Mouse (Mus musculus) bone marrow, adult 2 months (tissue): Measurements from ENCODE around the gene Dexi. TPM values are rescaled to one million over a fixed set of nuclear protein-coding genes. Genes with fewer than 3 reads are reported as not detected.

Experiments
- H3K27ac ChIP-seq: fragments of 200-500 bp; 2 replicates; pipeline ENCODE4 v1.5.1; 2012; ENCODE audit warnings: low read depth, mild to moderate bottlenecking, control low read depth, inconsistent platforms, low read length; ENCODE audit not compliant: control insufficient read depth, poor library complexity, insufficient read depth
- H3K4me1 ChIP-seq: fragments of 200-500 bp; 2 replicates; pipeline ENCODE4 v1.6.1; 2011; ENCODE audit warnings: low read length; ENCODE audit not compliant: control insufficient read depth, insufficient read depth
- H3K4me3 ChIP-seq: fragments of 200-500 bp; replicated peaks from 2 replicates; pipeline ENCODE3; 2011; ENCODE audit warnings: mild to moderate bottlenecking, low read depth, low read length, control low read depth; ENCODE audit not compliant: control insufficient read depth
- CTCF ChIP-seq: fragments of 200-500 bp; IDR thresholded peaks from 2 replicates; pipeline ENCODE4 v1.5.1; 2011; ENCODE audit warnings: low read length, control low read depth; ENCODE audit not compliant: control insufficient read depth, insufficient read depth
- POLR2A ChIP-seq: fragments of 200-500 bp; IDR thresholded peaks from 2 replicates; pipeline ENCODE4 v1.6.1; 2011; ENCODE audit warnings: low read depth, mild to moderate bottlenecking, control low read depth, low read length, borderline replicate concordance; ENCODE audit not compliant: control insufficient read depth
- WGBS: fragments of 180-500 bp; shearing (Covaris S2); methylation state at CpG from one replicate; pipeline ENCODE4 v1.1.7; 2018; 5-methylcytosine and 5-hydroxymethylcytosine counted together
- polyA plus RNA-seq: library from polyadenylated mRNA; stranded (reverse); fragments of >200 nt; gene quantifications from 2 replicates; pipeline ENCODE4 v1.2.4, GENCODE M21; 2011; ENCODE audit warnings: low replicate concordance; ENCODE audit not compliant: missing spikeins, insufficient read depth, insufficient read length

The Dexi gene
- polyA plus RNA-seq, 1 experiment = 4.3 TPM

GRCm38 (mm10) chr16:10518030-10518429 is 24.8 kb downstream of the Dexi start:
- Histone ChIP-seq H3K27ac (no peak overlapping the region), H3K4me3 (no peak overlapping the region), H3K4me1 (peaks cover 4% of the 10 kb centered on the region; the same call in 1 of the 2 replicates)
- TF ChIP-seq CTCF = peak; percentile 34; the same call in 1 of the 2 replicates
- TF ChIP-seq POLR2A = no peak
- 55% methylated on average over 5 of the region's 5 CpGs for WGBS

GRCm38 (mm10) chr16:10515953-10516572 is 26.8 kb downstream of the Dexi start:
- Histone ChIP-seq H3K27ac (peak overlapping the region; percentile 68), H3K4me3 (no peak overlapping the region), H3K4me1 (peaks cover 4% of the 10 kb centered on the region; the same call in 1 of the 2 replicates)
- WGBS = 32% methylated on average over 12 of the region's 12 CpGs
- TF ChIP-seq CTCF = no peak
- TF ChIP-seq POLR2A = no peak

- Histone ChIP-seq H3K27ac (no peak overlapping the region), H3K4me3 (no peak overlapping the region), H3K4me1 (peaks cover 2% of the 10 kb centered on the region; the same call in 1 of the 2 replicates)
- WGBS = 84% methylated on average over 12 of the region's 12 CpGs
- TF ChIP-seq POLR2A (no peak), CTCF (no peak)
These were observed 31.7 kb downstream of the Dexi start for GRCm38 (mm10) chr16:10511134-10511520.

- Histone ChIP-seq H3K27ac (0 out of 2 replicates have a peak overlapping the region, but pooled peaks have one; percentile 25), H3K4me1 (peaks cover 2% of the 10 kb centered on the region; the same call in 1 of the 2 replicates), H3K4me3 (no peak overlapping the region)
- 68% methylated on average over 14 of the region's 14 CpGs for WGBS
- TF ChIP-seq POLR2A = no peak
- no peak for TF ChIP-seq CTCF
These were observed 32.2 kb downstream of the Dexi start for GRCm38 (mm10) chr16:10510477-10511133.

GRCm38 (mm10) chr16:10508691-10509090 is 34.2 kb downstream of the Dexi start:
- no peaks in the 10 kb centered on the region; the same call in 1 of the 2 replicates for H3K4me1 ChIP-seq
- WGBS = 56% methylated on average over 6 of the region's 6 CpGs
- H3K27ac ChIP-seq = peak overlapping the region; percentile 27
- H3K4me3 ChIP-seq = no peak overlapping the region
- TF ChIP-seq CTCF (no peak), POLR2A (no peak)

- no peak for TF ChIP-seq POLR2A
- TF ChIP-seq CTCF = no peak
- no peak overlapping the region for H3K4me3 ChIP-seq
- 69% methylated on average over 4 of the region's 4 CpGs for WGBS
- no peak overlapping the region for H3K27ac ChIP-seq
- H3K4me1 ChIP-seq = no peaks in the 10 kb centered on the region; the same call in 1 of the 2 replicates
These were observed 35.4 kb downstream of the Dexi start for GRCm38 (mm10) chr16:10507445-10507844.

GRCm38 (mm10) chr16:10503058-10503457 is 39.8 kb downstream of the Dexi start:
- TF ChIP-seq POLR2A (no peak), CTCF (peak; percentile 14; the same call in 1 of the 2 replicates)
- WGBS = 56% methylated on average over 2 of the region's 2 CpGs
- peaks cover 1% of the 10 kb centered on the region; the same call in 1 of the 2 replicates for H3K4me1 ChIP-seq
- H3K27ac ChIP-seq = no peak overlapping the region
- H3K4me3 ChIP-seq = no peak overlapping the region

- Histone ChIP-seq H3K27ac (no peak overlapping the region), H3K4me3 (no peak overlapping the region), H3K4me1 (peaks cover 1% of the 10 kb centered on the region; the same call in 1 of the 2 replicates)
- no peak for TF ChIP-seq POLR2A
- no peak for TF ChIP-seq CTCF
- WGBS = 17% methylated on average over 8 of the region's 8 CpGs
These were observed 41.0 kb downstream of the Dexi start for GRCm38 (mm10) chr16:10501865-10502264.

GRCm38 (mm10) chr16:10499122-10499521 is 43.7 kb downstream of the Dexi start:
- peaks cover 1% of the 10 kb centered on the region; the same call in 1 of the 2 replicates for H3K4me1 ChIP-seq
- TF ChIP-seq POLR2A (no peak), CTCF (no peak)
- 19% methylated on average over 1 of the region's 1 CpGs for WGBS
- no peak overlapping the region for H3K4me3 ChIP-seq
- no peak overlapping the region for H3K27ac ChIP-seq
